Mouse (Mus musculus) liver, embryonic 16.5 days (tissue): ENCODE results near the gene Pla1a. TPM values are rescaled to one million over a fixed set of nuclear protein-coding genes. Genes with fewer than 3 reads are reported as not detected.

Source experiments
- ATAC-seq: fragments of 200-750 bp; cut with Nextera tagmentation; 2 replicates; pipeline ENCODE4 v1.8.0; 2017; ENCODE audit warnings: low read depth, mild to moderate bottlenecking, moderate number of reproducible peaks, moderate library complexity
- H3K27ac ChIP-seq: fragments of 300-500 bp; sonication (generic); 2 replicates; pipeline ENCODE4 v1.5.1; 2014; ENCODE audit warnings: mild to moderate bottlenecking, low read length
- H3K27me3 ChIP-seq: fragments of 300-500 bp; sonication (generic); 2 replicates; pipeline ENCODE4 v1.6.1; 2014; ENCODE audit warnings: low read depth, low read length, mixed read lengths; ENCODE audit not compliant: control insufficient read depth, insufficient read depth
- H3K36me3 ChIP-seq: fragments of 300-500 bp; sonication (generic); 2 replicates; pipeline ENCODE4 v1.6.1; 2014; ENCODE audit warnings: mild to moderate bottlenecking; ENCODE audit not compliant: control insufficient read depth, insufficient read depth
- H3K4me1 ChIP-seq: fragments of 300-500 bp; sonication (generic); 2 replicates; pipeline ENCODE4 v1.6.1; 2014; ENCODE audit warnings: low read depth, low read length, mixed read lengths; ENCODE audit not compliant: control insufficient read depth
- H3K4me2 ChIP-seq: fragments of 300-500 bp; sonication (generic); 2 replicates; pipeline ENCODE4 v1.6.1; 2014; ENCODE audit warnings: low read depth, low read length, mixed read lengths
- H3K4me3 ChIP-seq: fragments of 300-500 bp; sonication (generic); 2 replicates; pipeline ENCODE4 v1.5.1; 2014; ENCODE audit warnings: low read depth, mild to moderate bottlenecking, low read length
- H3K9ac ChIP-seq: fragments of 300-500 bp; sonication (generic); 2 replicates; pipeline ENCODE4 v1.6.1; 2014; ENCODE audit warnings: low read depth, low read length
- H3K9me3 ChIP-seq: fragments of 300-500 bp; sonication (generic); replicated peaks from 2 replicates; pipeline ENCODE4 v1.6.1; 2016; ENCODE audit warnings: low read length; ENCODE audit not compliant: control insufficient read depth
- WGBS: fragments of 180-500 bp; shearing (Covaris S2); extraction: QIAGEN DNeasy Blood & Tissue Kit; methylation state at CpG from one replicate; pipeline ENCODE4 v1.1.7; 2014; ENCODE audit not compliant: insufficient replicate concordance; 5-methylcytosine and 5-hydroxymethylcytosine counted together
- polyA plus RNA-seq: library from polyadenylated mRNA; unstranded; fragments of >200 nt; fragmentation: Nextera tagmentation; extraction: Ambion mirVana; gene quantifications from 2 replicates; pipeline ENCODE4 v1.2.1, GENCODE M21; 2015

Pla1a gene
- polyA plus RNA-seq, 1 experiment from 2014 or later, result 40.4 TPM

DNA sequence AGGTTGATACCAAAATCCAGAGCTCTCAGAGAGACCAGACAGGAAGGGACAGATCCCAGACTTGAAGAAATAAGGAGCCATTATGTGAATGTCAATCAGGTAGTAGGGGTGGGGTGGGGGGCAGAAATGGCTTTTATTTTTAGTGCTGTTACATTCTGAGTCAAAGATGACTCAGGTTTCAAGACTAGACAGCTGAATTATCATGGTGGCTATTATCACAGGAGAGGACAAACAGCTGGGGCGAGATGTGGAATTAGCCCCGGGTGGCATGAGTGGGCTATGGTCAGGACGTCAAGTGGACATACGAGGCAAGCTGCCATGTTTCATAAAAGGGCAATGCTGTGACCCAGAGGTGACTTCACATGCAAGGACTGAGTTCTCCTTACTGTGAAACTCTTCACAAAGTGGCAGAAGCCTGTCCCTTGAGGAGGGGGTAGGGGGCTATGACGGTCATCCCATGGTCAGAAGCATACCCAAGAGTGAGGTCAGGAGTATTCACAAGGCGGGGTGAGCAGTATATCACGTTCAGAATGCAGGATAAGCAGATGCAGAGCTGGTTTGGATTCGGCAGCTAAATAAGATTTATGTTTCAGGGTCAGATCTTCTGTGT, 43.6 kb downstream of the Pla1a start:
- no peak overlapping the region for H3K4me3 ChIP-seq
- WGBS, result 67% methylated on average over 8 of the region's 8 CpGs
- no peak overlapping the region for H3K4me2 ChIP-seq
- H3K9me3 ChIP-seq, result no peaks in the 10 kb centered on the region
- H3K9ac ChIP-seq, result no peak overlapping the region
- no peaks in the 10 kb centered on the region for H3K36me3 ChIP-seq
- H3K4me1 ChIP-seq, result peaks cover 26% of the 10 kb centered on the region
- no peak for ATAC-seq
- no peaks in the 10 kb centered on the region for H3K27me3 ChIP-seq
- H3K27ac ChIP-seq, result no peak overlapping the region

- H3K27me3 ChIP-seq, result no peaks in the 10 kb centered on the region
- no peak overlapping the region for H3K4me2 ChIP-seq
- no peak for ATAC-seq
- no peaks in the 10 kb centered on the region for H3K9me3 ChIP-seq
- no peaks in the 10 kb centered on the region for H3K36me3 ChIP-seq
- H3K9ac ChIP-seq, result no peak overlapping the region
- no peak overlapping the region for H3K4me3 ChIP-seq
- no peak overlapping the region for H3K27ac ChIP-seq
- H3K4me1 ChIP-seq, result peaks cover 32% of the 10 kb centered on the region
- 67% methylated on average over 6 of the region's 6 CpGs for WGBS
Measured at GRCm38 (mm10) chr16:38388757-38389156, 44.2 kb downstream of the Pla1a start.

GRCm38 (mm10) chr16:38387389-38387788, 45.6 kb downstream of the Pla1a start:
- H3K27ac ChIP-seq, result peak overlapping the region; percentile 52; the same call in 1 of the 2 replicates
- no peak overlapping the region for H3K9ac ChIP-seq
- H3K9me3 ChIP-seq, result no peaks in the 10 kb centered on the region
- H3K4me1 ChIP-seq, result peaks cover 43% of the 10 kb centered on the region
- no peak overlapping the region for H3K4me3 ChIP-seq
- no peaks in the 10 kb centered on the region for H3K27me3 ChIP-seq
- no peaks in the 10 kb centered on the region for H3K36me3 ChIP-seq
- peak; percentile 65 for ATAC-seq
- WGBS, result 24% methylated on average over 6 of the region's 6 CpGs
- H3K4me2 ChIP-seq, result 0 out of 2 replicates have a peak overlapping the region, but pooled peaks have one; percentile 2

DNA sequence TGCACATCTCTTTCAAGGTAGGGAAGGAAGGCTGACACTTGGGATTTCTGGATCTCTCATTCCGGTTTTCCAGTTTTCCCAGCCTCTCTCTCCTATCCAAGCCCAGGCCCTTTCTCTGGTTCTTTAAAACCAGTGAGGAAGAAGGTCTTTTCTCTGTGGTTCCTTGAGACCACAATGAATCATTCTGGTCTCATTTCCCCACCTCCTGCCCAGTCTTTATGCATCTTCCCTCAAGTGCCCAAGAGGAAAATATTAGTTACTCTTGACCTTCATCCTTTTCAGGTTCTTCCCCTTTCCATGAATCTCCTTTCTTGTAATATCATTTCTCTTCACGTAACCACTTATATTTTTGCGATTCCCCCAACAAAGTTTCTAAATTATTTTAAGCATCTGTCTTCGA, 47.2 kb downstream of the Pla1a start:
- no peaks in the 10 kb centered on the region for H3K36me3 ChIP-seq
- H3K9me3 ChIP-seq, result no peaks in the 10 kb centered on the region
- no peaks in the 10 kb centered on the region for H3K27me3 ChIP-seq
- H3K9ac ChIP-seq, result no peak overlapping the region
- WGBS, result 79% methylated on average over 4 of the region's 4 CpGs
- H3K4me2 ChIP-seq, result no peak overlapping the region
- H3K4me3 ChIP-seq, result no peak overlapping the region
- no peak for ATAC-seq
- H3K4me1 ChIP-seq, result peaks cover 43% of the 10 kb centered on the region
- no peak overlapping the region for H3K27ac ChIP-seq

GRCm38 (mm10) chr16:38385184-38385634, 47.7 kb downstream of the Pla1a start:
- ATAC-seq, result no peak
- Histone ChIP-seq H3K27ac (peak overlapping the region; percentile 12; the same call in 1 of the 2 replicates), H3K9ac (0 out of 2 replicates have a peak overlapping the region, but pooled peaks have one; percentile 5), H3K4me2 (no peak overlapping the region), H3K36me3 (no peaks in the 10 kb centered on the region), H3K4me3 (no peak overlapping the region), H3K9me3 (no peaks in the 10 kb centered on the region), H3K4me1 (peaks cover 43% of the 10 kb centered on the region), H3K27me3 (no peaks in the 10 kb centered on the region)
- 75% methylated on average over 6 of the region's 6 CpGs for WGBS

DNA sequence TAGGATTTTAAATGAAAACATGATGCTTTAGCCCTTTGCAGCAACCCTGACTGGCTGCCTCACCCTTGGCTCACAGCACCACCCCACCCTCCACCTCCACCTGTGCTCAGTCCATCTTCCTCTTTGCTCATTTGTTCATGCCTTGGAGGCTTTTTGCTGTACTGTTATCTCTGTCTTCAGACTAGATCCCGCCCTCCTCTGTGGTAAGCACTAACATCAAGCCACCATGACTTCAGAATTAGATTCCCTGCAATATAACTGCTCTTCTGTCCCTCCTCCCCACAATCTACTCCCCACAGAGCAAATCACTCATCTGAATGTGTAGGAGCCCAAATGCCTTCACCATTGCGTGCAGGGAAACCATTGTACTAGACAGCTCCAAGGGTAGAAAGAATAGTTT, 49.3 kb downstream of the Pla1a start:
- Histone ChIP-seq H3K4me2 (no peak overlapping the region), H3K27ac (peak overlapping the region; percentile 73)

DNA sequence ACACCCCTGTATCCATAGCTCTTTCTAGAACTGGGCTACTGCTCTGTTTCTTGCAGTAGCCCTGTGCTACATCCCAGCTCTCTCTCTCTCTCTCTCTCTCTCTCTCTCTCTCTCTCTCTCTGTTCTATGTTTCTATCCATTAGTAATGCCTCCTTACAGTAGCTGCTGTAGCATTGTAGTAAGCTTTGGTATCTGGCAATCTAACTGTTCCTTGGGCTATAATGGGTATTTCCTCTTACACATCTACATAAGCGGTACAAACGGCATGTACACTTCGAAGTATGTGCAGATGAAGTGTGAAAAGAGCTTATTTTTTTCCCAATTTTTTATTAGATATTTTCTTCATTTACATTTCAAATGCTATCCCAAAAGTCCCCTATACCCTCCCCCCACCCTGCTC, 53.0 kb downstream of the Pla1a start:
- 73% methylated on average over 3 of the region's 3 CpGs for WGBS
- H3K27me3 ChIP-seq, result no peaks in the 10 kb centered on the region
- no peak for ATAC-seq
- H3K4me2 ChIP-seq, result no peak overlapping the region
- no peaks in the 10 kb centered on the region for H3K9me3 ChIP-seq
- H3K9ac ChIP-seq, result no peak overlapping the region
- H3K4me3 ChIP-seq, result no peak overlapping the region
- H3K36me3 ChIP-seq, result peaks cover 11% of the 10 kb centered on the region
- H3K27ac ChIP-seq, result no peak overlapping the region
- peaks cover 55% of the 10 kb centered on the region for H3K4me1 ChIP-seq

More for the DNA sequence above, 49.3 kb downstream of the Pla1a start:
- H3K4me1 ChIP-seq, result peaks cover 52% of the 10 kb centered on the region
- no peak overlapping the region for H3K9ac ChIP-seq
- no peaks in the 10 kb centered on the region for H3K9me3 ChIP-seq
- WGBS, result 37% methylated on average over 2 of the region's 2 CpGs
- peak; percentile 78 for ATAC-seq
- H3K4me3 ChIP-seq, result no peak overlapping the region
- peaks cover 2% of the 10 kb centered on the region; the same call in 1 of the 2 replicates for H3K36me3 ChIP-seq
- no peaks in the 10 kb centered on the region for H3K27me3 ChIP-seq

DNA sequence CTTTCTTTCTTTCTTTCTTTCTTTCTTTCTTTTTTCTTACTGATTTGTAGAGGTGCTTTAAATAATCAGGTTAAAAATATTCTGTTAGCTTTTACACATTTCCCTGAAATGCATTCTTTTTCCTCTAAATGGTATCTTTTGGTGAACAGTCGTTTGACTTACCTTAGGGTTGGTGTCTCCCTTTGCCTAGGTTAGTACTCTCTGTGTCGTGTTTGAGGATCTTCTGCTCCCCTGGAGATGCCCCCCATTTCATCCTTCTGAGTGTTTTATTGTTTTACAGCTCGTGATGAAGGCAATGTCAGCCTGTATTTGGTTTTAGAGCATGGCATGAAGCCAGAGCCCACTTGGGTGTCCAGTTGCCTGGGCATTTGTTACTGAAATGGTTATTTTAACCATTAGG, 53.5 kb downstream of the Pla1a start:
- no peak overlapping the region for H3K9ac ChIP-seq
- H3K9me3 ChIP-seq, result no peaks in the 10 kb centered on the region
- H3K27ac ChIP-seq, result no peak overlapping the region
- H3K4me3 ChIP-seq, result no peak overlapping the region
- WGBS, result 43% methylated on average over 3 of the region's 3 CpGs
- H3K27me3 ChIP-seq, result no peaks in the 10 kb centered on the region
- H3K4me2 ChIP-seq, result no peak overlapping the region
- H3K36me3 ChIP-seq, result peaks cover 11% of the 10 kb centered on the region
- ATAC-seq, result no peak
- H3K4me1 ChIP-seq, result peaks cover 55% of the 10 kb centered on the region

GRCm38 (mm10) chr16:38379088-38379487, 53.9 kb downstream of the Pla1a start:
- H3K4me1 ChIP-seq, result peaks cover 55% of the 10 kb centered on the region
- no peaks in the 10 kb centered on the region for H3K27me3 ChIP-seq
- no peaks in the 10 kb centered on the region for H3K9me3 ChIP-seq
- H3K27ac ChIP-seq, result no peak overlapping the region
- peaks cover 11% of the 10 kb centered on the region for H3K36me3 ChIP-seq
- H3K4me3 ChIP-seq, result no peak overlapping the region
- H3K4me2 ChIP-seq, result no peak overlapping the region
- H3K9ac ChIP-seq, result no peak overlapping the region
- ATAC-seq, result no peak
- WGBS, result 20% methylated on average over 6 of the region's 6 CpGs
